Mouse (Mus musculus) retina, adult 2 months (tissue): ENCODE results near the gene Slc6a1.
A peak's percentile ranks its signal among the peaks of the same experiment; 100 is the strongest.
"Not testable (repeated sequence)": the region's sequence is repeated elsewhere in the genome, so short reads cannot be mapped to it uniquely, and the experiment has no call there.

Experiments
- DNase-seq: peaks from one replicate; pipeline ENCODE4 v3.0.0-alpha.2; 2012; ENCODE audit warnings: low read depth, low spot score

Slc6a1 gene

DNA sequence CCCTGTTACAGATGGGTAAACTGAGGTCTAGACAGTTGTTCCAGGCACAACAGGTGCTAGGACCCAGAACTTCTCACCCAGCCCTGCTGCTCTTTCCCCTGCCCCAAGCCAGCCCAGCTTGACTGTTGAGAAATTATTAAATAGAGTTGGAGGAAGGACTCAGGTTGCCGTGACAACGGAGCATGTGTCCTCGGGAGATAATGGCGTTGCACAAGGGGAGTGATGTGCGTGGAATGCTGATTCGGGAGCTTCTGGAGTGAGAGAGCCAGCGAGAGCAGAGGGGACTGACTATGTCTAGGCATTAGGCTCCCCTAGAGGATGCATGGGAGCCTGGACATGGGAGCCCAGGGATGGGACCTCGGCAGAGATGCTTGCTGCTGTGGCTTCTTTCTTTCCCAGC lies 7.7 kb downstream of the Slc6a1 start:
- no peak for DNase-seq

DNA sequence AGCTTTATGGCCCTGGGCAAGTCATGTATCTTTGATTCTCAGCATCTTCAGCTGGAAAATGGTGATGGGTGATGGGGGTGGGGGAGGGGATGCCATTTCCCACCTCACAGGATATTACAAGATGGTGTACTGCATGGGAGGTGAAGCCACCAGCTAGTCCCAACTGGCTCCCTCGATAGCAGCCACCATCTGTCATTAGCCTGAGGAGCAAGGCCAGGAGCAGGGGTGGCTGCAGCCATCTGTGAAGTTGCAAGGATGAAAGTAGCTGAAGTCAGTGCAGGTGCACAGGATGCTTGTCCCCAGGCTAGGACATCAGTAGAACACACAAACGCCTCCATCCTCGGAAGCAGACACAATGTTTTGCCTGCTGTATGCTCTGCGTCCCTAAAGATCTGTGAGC lies 8.5 kb downstream of the Slc6a1 start:
- DNase-seq, result no peak

DNA sequence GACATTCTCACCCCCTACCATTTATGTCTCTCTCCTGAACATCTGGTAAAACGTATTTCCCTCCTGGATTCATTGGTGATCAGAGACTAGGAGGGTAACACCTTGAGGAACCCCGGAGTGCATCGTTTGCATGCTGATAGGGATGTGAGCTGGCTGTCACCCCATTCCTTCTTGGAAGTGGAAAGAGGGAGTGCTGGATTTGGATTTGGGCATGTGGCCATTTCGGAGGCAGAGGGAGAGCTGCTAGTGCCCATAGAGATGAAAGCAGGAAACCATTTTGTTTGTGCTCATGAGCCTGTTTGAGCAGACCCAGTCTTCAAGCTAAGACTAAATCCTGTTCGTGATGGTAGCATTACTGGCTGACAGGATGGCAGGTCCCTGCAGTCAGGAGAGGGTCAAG lies 9.0 kb downstream of the Slc6a1 start:
- no peak for DNase-seq

DNA sequence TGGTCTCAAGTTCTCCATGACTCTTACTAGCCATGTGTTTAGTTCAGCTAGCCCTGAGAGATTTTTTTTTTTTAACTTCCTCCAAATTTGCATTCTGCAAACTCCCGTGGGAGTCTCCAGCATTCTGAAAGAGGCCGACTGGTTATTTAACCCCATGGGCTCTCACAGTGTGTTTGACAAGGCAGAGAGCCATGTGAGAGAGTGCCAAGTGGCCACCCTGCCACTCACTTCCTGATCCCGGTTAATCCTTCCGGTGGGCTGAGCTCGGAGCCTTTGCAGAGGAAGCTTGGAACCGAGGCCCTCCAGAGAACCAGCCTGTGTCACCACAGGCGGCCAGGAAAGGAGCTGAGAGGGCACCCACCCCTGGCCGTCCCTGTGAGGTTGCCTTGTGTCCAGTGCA lies 11.1 kb downstream of the Slc6a1 start:
- no peak for DNase-seq

DNA sequence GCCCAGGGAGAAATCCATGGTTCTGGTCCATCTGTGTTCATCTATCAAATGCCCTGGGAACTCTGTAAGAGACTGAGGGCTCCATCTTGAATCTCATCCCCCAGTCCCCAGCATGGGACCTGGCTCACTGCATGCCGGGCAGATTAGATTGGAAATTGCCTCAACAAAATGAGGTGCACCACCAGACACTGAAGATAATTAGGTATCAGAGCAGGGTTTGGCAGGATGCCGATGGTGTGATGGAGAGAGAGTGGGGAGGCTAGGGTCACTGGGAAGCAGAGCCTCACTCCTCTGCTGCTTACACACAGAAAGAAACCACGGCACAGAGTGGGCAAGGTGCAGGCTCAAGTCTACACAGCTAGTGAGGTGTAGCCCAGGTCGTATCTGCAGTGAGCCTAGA lies 12.7 kb downstream of the Slc6a1 start:
- DNase-seq, result no peak

DNA sequence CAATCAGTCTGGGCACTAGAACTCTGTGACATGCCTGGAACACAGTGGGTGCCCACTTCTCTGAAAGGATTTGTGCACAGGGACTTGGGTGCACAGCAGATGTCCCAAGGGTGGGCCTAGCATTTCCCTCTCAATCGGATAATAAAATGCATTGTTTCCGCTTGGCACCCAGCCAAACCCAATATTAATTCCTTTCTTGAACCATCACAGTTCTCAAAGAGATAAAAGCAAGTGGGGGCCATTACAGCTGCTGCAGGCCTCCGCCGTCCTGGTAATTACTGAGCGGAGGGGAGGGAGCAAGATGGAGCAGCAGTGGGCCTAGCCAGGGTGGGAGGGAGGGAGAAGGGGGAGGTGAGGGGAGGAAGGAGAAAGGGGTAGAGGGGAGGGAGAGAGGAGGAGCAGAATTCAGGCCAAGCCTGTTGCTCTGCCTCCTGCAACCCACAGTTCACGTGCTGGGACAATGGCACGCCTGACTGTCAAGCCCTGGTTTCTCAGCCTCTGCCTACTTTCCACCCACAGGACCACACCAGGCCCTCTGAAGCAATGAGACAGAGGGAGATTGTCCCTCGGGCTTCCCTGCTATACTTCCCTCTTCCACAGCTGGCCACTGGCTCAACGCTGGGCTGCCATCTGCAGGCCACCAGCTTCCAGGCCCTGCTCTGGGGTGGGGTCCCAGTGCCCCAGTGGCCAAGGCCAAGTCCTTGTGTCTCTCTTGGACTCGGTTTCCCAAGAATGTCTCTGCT lies 15.0 kb downstream of the Slc6a1 start:
- no peak for DNase-seq

DNA sequence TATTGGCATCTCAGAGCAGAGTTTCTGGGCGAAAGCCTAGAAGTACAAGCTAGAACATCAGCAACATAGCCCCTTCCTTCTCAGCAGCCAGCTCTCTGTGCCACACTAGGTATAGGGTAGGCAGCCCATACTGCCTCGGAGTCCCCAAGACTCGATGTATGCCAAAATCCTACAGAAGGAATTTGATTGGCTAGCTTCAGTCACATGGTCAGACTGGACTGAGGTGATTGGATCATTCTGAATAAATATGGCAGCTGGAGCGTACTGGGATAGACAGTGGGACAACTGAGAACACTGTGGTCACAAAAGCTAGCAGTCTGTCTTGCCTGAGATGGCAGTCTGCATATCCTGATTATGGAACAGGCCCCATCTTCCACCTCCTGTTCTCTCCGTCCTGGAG lies 17.3 kb downstream of the Slc6a1 start:
- no peak for DNase-seq

DNA sequence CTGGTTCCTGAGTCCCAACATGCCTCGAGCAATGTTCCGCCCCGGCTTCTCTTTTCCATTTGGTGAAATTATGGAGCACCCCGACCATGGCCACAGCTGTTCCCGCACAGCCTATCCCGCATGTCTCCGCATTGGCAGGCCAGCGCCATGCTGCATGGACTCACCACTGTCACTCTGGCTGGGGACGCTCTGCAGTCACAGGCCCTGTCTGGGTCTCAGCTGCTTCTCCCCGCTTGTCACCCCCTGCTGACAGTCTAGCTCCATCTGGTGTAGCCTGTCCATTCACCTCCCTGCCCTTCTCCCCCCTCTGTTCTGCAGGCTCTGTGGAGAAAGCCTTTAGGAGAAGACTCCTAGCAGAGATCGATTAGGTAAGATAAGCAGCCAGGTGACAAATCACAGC lies 18.3 kb downstream of the Slc6a1 start:
- no peak for DNase-seq

DNA sequence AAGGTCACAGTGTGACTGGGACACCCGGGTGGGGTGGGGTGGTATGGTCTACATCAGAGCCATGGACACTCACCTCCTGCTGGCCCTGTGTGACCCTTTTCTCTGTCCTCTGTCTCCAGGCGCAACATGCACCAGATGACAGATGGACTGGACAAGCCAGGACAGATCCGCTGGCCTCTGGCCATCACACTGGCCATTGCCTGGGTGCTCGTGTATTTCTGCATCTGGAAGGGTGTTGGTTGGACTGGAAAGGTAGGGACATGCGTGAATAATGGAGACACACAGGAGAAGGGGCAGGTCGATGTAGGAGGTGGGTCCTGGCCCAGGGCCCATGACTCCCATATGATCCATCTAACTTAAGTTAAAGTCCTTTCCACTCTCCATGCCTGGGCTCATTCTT lies 22.2 kb downstream of the Slc6a1 start:
- DNase-seq, result no peak

DNA sequence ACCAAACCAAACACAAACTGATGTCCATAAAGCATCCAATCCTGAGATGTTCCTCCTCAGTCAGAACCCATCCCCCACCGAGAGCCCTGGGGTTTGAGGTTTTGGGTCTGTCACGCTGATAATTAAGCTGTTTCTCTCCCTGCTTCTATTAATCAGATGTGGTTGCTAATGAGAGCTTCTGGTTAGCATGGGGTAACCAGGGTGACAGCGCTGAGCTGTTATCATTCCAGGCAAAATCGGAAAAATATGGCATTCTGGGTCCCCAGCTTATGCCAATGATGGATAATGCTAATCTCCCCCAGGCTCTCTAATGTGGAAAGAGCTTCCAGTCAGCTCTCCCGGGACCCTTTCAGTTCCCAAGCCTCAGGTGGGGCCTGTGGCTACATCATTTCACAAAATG lies 38.1 kb downstream of the Slc6a1 start:
- DNase-seq, result no peak

DNA sequence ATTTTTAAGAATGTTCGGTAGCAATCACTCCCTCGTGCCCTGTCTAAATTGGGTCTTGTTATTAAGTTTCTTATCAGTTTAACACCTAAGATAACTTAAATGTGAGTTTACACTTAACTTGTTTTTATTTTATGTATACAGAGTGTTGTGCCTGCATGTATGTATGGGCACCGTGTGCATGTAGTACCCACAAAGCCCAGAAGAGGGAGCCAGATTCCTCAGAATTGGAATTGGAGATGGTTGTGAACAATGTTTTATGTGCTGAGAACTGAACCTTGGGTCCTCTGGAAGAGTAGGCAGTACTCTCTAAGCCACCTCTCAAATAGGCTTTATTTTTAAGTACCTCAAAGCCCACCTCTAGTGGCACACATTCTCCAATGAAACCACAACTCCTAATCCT lies 38.7 kb downstream of the Slc6a1 start:
- no peak for DNase-seq

DNA sequence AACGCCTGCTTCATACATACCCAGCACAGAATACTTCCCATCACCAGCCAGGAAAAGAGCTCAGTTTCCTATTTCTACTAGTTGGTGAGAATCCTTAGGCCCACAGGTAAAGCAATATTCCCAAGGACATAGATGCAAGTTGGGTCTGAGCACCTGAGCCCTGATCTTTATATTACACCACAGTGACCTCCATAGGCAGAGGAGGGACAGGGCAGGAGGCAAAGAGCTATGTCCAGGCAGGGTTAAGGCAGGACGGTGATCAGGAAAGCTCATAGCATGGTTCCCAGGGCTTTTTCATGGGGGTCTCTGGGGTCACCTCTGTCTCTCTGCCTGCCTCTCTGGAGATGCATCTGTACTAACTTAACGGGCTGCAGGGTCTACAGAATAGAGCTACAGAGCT lies 40.5 kb downstream of the Slc6a1 start:
- no peak for DNase-seq

DNA sequence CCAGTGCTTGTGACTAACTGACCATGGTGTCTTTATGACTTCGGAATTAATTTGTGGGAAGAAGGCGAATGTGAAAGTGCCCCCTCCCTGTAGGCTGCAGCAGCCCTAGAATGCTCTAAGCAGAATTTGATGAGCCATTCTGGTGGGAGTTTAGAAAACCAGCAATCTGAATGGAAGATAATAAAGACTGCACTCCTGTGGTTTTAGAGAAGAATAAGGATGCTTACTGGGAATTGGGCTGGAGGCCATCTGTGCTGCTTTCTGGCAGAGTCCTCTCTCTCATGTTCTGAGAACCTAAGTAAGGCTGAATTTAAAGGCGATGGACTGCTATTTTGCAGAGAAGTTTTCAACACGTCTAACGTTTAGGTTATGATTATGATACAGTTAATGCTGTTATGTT lies 42.4 kb downstream of the Slc6a1 start:
- DNase-seq, result no peak

DNA sequence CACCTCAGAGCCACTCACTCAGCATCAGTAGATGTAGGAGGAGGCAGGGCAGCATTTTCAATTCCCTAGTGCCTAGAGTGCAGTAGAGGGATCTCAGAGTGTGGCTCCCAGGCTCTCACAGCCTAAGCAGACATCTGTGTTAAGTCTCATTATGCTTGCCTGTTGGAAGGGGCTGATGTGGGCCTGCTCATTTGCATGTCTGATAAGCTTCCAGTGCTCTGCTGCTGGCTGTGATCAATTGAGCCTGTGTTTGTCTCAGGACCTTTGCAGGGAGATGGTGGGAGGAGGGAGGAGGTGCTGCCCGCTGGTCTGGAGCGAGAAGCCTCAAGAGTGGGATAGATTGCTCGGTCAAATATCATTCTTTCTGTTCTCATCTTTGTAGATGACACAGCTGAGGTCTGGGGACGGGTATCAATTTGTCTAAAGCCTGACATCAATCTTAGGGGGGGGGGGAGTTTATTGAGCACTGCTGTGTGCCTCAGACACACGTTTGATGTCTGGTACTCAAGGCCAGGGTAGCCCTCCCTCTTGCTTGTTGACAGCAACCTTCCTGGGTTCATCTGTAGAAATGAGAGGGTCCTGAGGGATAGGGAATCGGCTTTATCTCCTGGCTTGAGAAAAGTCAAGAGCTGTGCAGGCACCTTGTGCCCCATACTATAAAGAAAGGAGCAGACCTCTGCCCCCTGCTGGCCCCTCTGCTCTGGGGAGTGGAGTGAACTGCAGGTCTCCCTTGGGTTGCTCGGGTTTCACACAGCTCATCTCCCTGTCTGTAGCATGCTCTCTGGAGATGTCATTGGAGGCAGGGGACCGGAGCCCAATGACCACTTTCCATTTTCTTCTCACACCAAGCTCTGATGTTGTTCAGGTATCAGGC lies 47.4 kb downstream of the Slc6a1 start:
- DNase-seq, result no peak

DNA sequence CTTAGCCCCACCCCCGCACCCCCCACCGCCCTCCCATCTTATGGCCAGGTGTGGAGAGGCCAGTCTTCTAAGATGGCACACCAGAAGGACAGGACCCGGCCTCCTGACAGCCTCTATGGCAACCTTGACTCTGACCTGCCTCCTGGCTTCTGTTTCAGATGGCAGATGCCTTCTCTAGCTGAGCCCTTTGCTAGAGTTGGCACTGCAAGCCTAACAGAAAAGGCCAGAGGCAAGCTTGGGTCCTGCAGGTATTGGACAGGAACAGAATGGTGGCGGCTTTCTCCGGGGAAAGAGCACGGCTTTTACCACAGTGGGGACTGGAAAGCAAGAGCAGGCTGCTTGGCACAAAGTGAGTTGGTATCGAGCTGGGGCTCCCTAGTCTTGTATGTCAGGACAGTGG lies 49.5 kb downstream of the Slc6a1 start:
- no peak for DNase-seq

DNA sequence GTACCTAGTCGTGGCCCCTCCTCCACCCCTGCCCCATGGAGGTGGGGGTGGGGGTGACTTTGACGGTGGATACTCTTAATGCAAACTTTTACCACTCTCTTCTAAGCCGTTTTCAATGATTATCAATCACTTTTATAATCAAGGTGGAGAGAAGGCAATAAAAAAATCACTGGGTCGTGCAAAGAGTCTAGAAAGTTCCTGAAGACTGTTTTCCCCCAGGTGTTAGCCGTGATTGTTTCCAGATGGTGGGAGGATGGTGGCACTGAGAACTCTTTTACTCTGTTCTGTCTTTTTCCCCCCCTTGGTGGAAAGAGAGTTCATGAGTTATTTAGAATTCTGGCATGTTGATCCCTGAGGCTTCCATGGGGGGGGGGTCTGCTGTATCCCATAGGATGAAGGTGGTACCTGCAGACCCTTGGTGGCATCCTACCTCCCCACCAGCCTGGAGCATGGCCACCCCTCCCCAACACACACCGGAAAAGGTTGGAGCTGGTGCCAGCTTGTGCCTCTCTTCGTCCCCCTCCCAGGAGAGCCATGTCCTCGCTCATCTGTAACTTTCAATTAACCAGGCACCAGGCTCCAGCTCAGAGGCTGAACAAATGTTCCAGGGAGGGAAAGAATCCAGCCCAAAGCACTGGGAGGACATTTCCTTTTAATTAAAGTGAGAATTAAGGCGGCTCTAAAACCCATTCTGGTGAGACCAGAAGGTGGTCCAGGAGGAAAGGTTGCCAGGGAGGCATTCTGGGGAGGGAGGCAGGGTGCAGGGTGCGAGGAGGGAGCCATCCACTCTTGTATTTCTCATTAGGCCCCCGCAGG lies 53.9 kb downstream of the Slc6a1 start:
- no peak for DNase-seq

DNA sequence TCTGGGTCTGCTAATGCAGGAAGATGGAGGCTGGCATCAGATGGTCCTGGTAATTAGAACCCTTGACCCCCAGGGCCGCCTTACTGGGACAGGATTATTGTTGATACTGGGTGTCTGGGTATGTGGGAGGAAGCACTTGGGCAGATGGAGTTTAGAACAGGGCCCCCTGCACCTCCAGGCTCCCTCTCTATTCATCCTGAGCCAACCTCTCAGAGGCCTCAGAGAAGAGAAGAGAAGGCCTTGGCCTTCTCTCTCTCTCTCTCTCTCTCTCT lies 54.4 kb downstream of the Slc6a1 start:
- no peak for DNase-seq

DNA sequence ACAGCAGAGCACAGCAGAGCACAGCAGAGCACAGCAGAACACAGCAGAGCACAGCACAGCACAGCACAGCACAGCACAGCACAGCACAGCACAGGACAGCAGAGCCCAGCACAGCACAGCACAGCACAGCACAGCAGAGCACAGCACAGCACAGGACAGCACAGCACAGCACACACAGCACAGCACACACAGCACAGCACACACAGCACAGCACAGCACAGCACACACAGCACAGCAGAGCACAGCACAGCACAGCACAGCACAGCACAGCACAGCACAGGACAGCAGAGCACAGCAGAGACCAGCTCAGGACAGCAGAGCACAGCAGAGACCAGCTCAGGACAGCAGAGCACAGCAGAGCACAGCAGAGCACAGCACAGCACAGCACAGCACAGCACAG lies 58.9 kb downstream of the Slc6a1 start:
- DNase-seq, result not testable (repeated sequence)

DNA sequence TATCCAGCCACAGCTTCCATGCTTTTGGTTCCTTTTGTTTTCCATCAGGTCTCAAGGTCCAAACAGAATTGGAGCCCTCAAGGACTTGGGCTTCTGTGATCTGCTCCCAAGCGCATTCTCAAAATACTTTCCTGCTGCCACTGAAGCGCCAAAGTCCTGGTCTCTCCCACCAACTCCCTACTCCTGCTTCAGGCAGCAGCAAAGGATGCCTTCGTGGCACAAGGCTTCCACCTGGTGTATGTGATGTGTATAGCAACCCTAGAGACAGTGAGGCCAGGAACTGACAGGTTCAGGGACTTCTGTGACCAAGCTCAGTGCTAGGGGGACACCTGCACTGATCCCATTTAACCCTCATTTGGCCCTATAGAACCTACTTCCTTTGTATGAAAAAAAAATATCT lies 61.3 kb downstream of the Slc6a1 start:
- DNase-seq, result peak; percentile 25

DNA sequence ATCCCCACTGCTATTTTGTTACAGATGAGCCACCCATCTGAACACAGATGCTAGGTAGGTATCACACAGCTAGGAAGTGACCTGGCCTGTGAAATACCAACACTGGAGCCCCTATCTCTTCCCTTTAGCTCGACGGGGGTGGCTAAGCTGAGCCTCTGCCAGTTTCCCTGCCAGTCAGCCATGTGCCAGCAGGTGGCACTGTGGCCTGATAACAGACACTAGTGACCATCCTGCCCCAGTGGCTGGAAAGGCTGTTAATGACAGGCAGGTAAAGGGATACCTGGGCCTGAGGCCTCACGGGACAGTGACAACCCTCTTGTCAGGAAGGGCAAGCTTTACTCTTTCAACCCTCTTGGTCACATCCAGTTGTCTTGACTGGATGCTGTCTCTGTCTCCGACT lies 62.7 kb downstream of the Slc6a1 start:
- DNase-seq, result no peak

DNA sequence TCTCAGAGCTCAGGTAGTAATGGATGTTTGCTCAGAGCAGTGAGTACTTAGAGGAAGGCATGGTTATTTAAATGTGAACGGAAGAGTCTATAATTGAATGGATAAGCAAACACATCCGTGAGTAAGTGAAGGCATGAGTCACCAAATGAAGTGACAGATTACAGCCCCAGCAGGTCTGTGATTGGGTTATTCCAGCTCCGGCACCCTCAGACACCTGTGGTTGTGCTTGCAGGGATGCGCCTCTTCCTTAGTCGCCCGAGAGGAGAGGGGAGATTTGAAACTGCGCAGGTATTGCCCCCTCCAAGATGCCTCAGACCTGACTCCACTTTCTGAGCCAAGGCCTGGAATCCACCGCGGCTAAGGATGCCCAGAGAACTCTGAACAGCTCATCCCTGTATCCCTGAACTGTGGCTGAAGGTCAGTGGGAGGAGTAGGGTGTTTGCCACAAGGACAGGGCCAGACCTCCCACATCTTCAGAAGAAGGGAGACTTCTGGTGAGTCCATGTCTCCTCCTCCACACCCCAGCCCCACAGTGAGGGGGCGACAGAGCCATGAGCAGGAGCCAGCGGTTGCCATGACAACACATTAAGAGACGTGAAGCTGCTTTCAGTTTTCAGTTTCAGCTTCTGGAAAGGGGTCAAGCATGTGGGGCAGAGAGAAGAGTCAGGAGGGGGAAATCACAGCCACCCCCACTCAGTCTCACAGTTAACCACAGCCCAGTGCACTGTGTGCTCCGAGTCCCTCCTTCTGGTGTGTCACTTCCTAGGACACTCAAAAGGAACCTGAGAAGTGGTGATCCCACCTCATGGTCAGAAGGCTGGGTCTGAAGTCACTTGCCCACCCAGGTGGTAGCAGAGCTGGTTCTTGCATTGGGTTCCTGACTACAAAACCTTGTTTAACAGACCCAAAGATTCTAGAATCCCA lies 65.7 kb downstream of the Slc6a1 start:
- no peak for DNase-seq

DNA sequence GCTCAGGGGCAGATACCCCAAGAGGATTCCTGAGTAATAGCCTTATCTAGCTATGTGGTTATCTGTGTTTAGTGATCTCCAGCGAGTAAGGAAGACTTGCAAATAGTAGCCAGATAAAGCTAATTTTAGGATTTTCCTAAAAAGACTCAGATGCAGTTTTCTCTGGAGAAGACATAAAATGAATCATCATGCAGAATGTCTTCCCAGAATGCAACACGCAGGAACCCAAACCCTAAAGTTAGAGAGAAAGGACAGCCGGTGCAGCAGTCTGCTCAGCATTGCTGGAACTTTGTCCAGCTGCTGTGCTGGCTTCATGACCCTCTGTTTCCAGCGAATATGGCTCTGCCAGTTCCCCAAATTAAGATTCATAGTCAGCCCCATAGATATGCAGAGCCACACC lies 72.2 kb downstream of the Slc6a1 start:
- DNase-seq, result no peak
